Mouse (Mus musculus): ENCODE data around the gene Epdr1. TPM values are rescaled to one million over a fixed set of nuclear protein-coding genes. Genes with fewer than 3 reads are reported as not detected.
"Not testable (repeated sequence)": the region's sequence is repeated elsewhere in the genome, so short reads cannot be mapped to it uniquely, and the experiment has no call there.

The Epdr1 gene
- polyA plus RNA-seq, 1 experiment from 2014 or later, result 14.6 TPM

GRCm38 (mm10) chr13:19599242-19599641 lies 20.5 kb downstream of the Epdr1 start:
- 92% methylated on average over 6 of the region's 6 CpGs for WGBS
- Histone ChIP-seq H3K9ac (no peak overlapping the region), H3K9me3 (no peaks in the 10 kb centered on the region), H3K4me3 (no peak overlapping the region), H3K27ac (no peak overlapping the region), H3K36me3 (no peaks in the 10 kb centered on the region), H3K4me1 (no peaks in the 10 kb centered on the region), H3K4me2 (replicated peaks) (no peak overlapping the region), H3K27me3 (replicated peaks) (no peaks in the 10 kb centered on the region)
- no peak for ATAC-seq (ENCODE audit: low FRiP score, low read depth)

GRCm38 (mm10) chr13:19595141-19595540 lies 24.6 kb downstream of the Epdr1 start:
- H3K4me3 ChIP-seq, result no peak overlapping the region
- no peaks in the 10 kb centered on the region for H3K27me3 ChIP-seq (replicated peaks)
- H3K9ac ChIP-seq, result no peak overlapping the region
- H3K36me3 ChIP-seq, result no peaks in the 10 kb centered on the region
- H3K4me2 ChIP-seq (replicated peaks), result no peak overlapping the region
- H3K27ac ChIP-seq, result no peak overlapping the region
- no peaks in the 10 kb centered on the region for H3K9me3 ChIP-seq
- 93% methylated on average over 1 of the region's 1 CpGs for WGBS
- H3K4me1 ChIP-seq, result no peaks in the 10 kb centered on the region
- no peak for ATAC-seq (ENCODE audit: low FRiP score, low read depth)

GRCm38 (mm10) chr13:19590996-19591759 lies 28.5 kb downstream of the Epdr1 start:
- H3K4me1 ChIP-seq, result no peaks in the 10 kb centered on the region
- H3K27me3 ChIP-seq (replicated peaks), result no peaks in the 10 kb centered on the region
- H3K36me3 ChIP-seq, result no peaks in the 10 kb centered on the region
- no peak overlapping the region for H3K4me2 ChIP-seq (replicated peaks)
- WGBS, result 92% methylated on average over 3 of the region's 3 CpGs
- H3K27ac ChIP-seq, result no peak overlapping the region
- no peaks in the 10 kb centered on the region for H3K9me3 ChIP-seq
- no peak overlapping the region for H3K9ac ChIP-seq
- H3K4me3 ChIP-seq, result no peak overlapping the region
- ATAC-seq (ENCODE audit: low FRiP score, low read depth), result no peak

- Histone ChIP-seq H3K27me3 (replicated peaks) (no peaks in the 10 kb centered on the region), H3K9me3 (no peaks in the 10 kb centered on the region), H3K36me3 (no peaks in the 10 kb centered on the region), H3K4me3 (no peak overlapping the region), H3K9ac (no peak overlapping the region), H3K4me2 (replicated peaks) (no peak overlapping the region), H3K4me1 (no peaks in the 10 kb centered on the region), H3K27ac (no peak overlapping the region)
- 90% methylated on average over 3 of the region's 3 CpGs for WGBS
- ATAC-seq (ENCODE audit: low FRiP score, low read depth), result no peak
These were observed 43.8 kb downstream of the Epdr1 start for GRCm38 (mm10) chr13:19575947-19576346.

GRCm38 (mm10) chr13:19574723-19575122 lies 45.0 kb downstream of the Epdr1 start:
- H3K4me1 ChIP-seq; H3K27me3 ChIP-seq (replicated peaks); H3K36me3 ChIP-seq; H3K27ac ChIP-seq; H3K9me3 ChIP-seq; H3K4me3 ChIP-seq; ATAC-seq (ENCODE audit: low FRiP score, low read depth); H3K4me2 ChIP-seq (replicated peaks); H3K9ac ChIP-seq: not testable (repeated sequence)
- 85% methylated on average over 2 of the region's 2 CpGs for WGBS

GRCm38 (mm10) chr13:19570166-19570565 lies 49.6 kb downstream of the Epdr1 start:
- H3K9me3 ChIP-seq; H3K27ac ChIP-seq; H3K4me3 ChIP-seq; H3K27me3 ChIP-seq (replicated peaks); ATAC-seq (ENCODE audit: low FRiP score, low read depth); H3K4me2 ChIP-seq (replicated peaks); H3K36me3 ChIP-seq; H3K9ac ChIP-seq; H3K4me1 ChIP-seq: not testable (repeated sequence)

- 94% methylated on average over 1 of the region's 1 CpGs for WGBS
- Histone ChIP-seq H3K4me1 (no peaks in the 10 kb centered on the region), H3K4me2 (replicated peaks) (no peak overlapping the region), H3K27ac (no peak overlapping the region), H3K4me3 (no peak overlapping the region), H3K36me3 (no peaks in the 10 kb centered on the region), H3K9ac (no peak overlapping the region), H3K9me3 (no peaks in the 10 kb centered on the region), H3K27me3 (replicated peaks) (no peaks in the 10 kb centered on the region)
- ATAC-seq (ENCODE audit: low FRiP score, low read depth), result no peak
These were observed 57.2 kb downstream of the Epdr1 start for GRCm38 (mm10) chr13:19562510-19562909.

- no peaks in the 10 kb centered on the region for H3K27me3 ChIP-seq (replicated peaks)
These were observed 64.3 kb downstream of the Epdr1 start for GRCm38 (mm10) chr13:19555391-19555790.

More at GRCm38 (mm10) chr13:19555391-19555790, 64.3 kb downstream of the Epdr1 start:
- Histone ChIP-seq H3K4me1 (no peaks in the 10 kb centered on the region), H3K9ac (no peak overlapping the region), H3K9me3 (no peaks in the 10 kb centered on the region), H3K4me3 (no peak overlapping the region), H3K27ac (no peak overlapping the region), H3K4me2 (replicated peaks) (no peak overlapping the region), H3K36me3 (no peaks in the 10 kb centered on the region)
- ATAC-seq (ENCODE audit: low FRiP score, low read depth), result no peak
- WGBS, result 85% methylated on average over 4 of the region's 4 CpGs

Other genes with a start within 250 kb of the Epdr1 start
- 153 and 157 TPM in 2 replicates for gene Stard3nl, start 224.1 kb downstream of the Epdr1 start, polyA plus RNA-seq (2016; fragmentation: Nextera tagmentation; extraction: Ambion mirVana)
- gene Sfrp4, start 3.2 kb upstream of the Epdr1 start, polyA plus RNA-seq (2016; fragmentation: Nextera tagmentation; extraction: Ambion mirVana), result 1.8 and 2.3 TPM in 2 replicates
- not detected in 2 replicates for gene Nme8, start 77.9 kb upstream of the Epdr1 start, polyA plus RNA-seq (2016; fragmentation: Nextera tagmentation; extraction: Ambion mirVana)
- 0.10 and 0.40 TPM in 2 replicates for gene Gpr141, start 204.3 kb upstream of the Epdr1 start, polyA plus RNA-seq (2016; fragmentation: Nextera tagmentation; extraction: Ambion mirVana)

All from neural tube, embryonic 12.5 days (tissue).